Mouse (Mus musculus) ES-E14 (cell line): ENCODE results near the gene Jak3.

Source experiments
- HCFC1 ChIP-seq: IDR thresholded peaks from 2 replicates; pipeline ENCODE4 v1.6.1; 2012; ENCODE audit warnings: low read length, inconsistent platforms, borderline replicate concordance; ENCODE audit not compliant: insufficient read depth
- ZNF384 ChIP-seq: IDR thresholded peaks from 2 replicates; pipeline ENCODE4 v1.6.1; 2012; ENCODE audit warnings: low read depth, low read length, inconsistent platforms

- TF ChIP-seq ZNF384 (no peak), HCFC1 (no peak)
Observed at GRCm38 (mm10) chr8:71724389-71724788, 48.3 kb downstream of the Jak3 start.
